Mouse (Mus musculus): ENCODE data around the gene Gm10665. TPM values are rescaled to one million over a fixed set of nuclear protein-coding genes. Genes with fewer than 3 reads are reported as not detected.
"Not testable (repeated sequence)": the region's sequence is repeated elsewhere in the genome, so short reads cannot be mapped to it uniquely, and the experiment has no call there.

Gene Gm10665
- not detected in 2 replicates for polyA plus RNA-seq (2012; rRNA removed)

GRCm38 (mm10) chr7:22463975-22464374 lies at the start of gene Gm10665:
Gene Gm10665 (minus strand): TSS chr7:22464075.
- not testable (repeated sequence) for H3K4me1 ChIP-seq (ENCODE audit: control insufficient read depth, insufficient read depth, insufficient read length, low read length); H3K36me3 ChIP-seq (ENCODE audit: control insufficient read depth, insufficient read depth, low read length); H3K27ac ChIP-seq (ENCODE audit: insufficient read depth, low read depth, low read length); H3K4me3 ChIP-seq (ENCODE audit: low read depth, low read length); H3K27me3 ChIP-seq (ENCODE audit: control insufficient read depth, insufficient read depth, low read length)
- no CpG with 5 or more reads among the region's 5 CpGs for WGBS

DNA sequence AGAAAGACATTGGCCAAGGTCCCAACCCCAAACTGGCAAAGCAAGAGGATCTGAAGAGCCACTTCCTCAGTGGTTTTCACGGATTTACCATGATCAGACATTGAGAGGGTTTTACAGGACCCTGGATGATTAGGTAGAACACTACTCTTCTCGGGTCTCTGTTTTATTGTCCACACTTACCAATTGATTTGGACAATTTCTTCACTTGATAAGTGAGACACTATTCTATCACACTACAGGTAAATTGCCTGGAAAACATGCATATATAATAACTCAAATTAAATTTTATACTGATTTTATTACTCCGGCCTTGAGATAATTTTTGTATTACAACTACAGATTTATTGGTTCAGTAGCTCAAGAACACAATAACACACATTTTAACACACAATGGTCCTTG lies 35.7 kb upstream of the Gm10665 start, which contains the start of gene Vmn1r151:
Gene Vmn1r151 (minus strand): TSS at position 101 of the 400 bp plus-strand sequence.
- 49% methylated on average over 2 of the region's 3 CpGs for WGBS
- not testable (repeated sequence) for H3K27me3 ChIP-seq (ENCODE audit: control insufficient read depth, insufficient read depth, low read length); H3K27ac ChIP-seq (ENCODE audit: insufficient read depth, low read depth, low read length); H3K36me3 ChIP-seq (ENCODE audit: control insufficient read depth, insufficient read depth, low read length); H3K4me3 ChIP-seq (ENCODE audit: low read depth, low read length); H3K4me1 ChIP-seq (ENCODE audit: control insufficient read depth, insufficient read depth, insufficient read length, low read length)

GRCm38 (mm10) chr7:22438129-22438528 lies 25.7 kb downstream of the Gm10665 start, which contains the start of gene Vmn1r149:
Gene Vmn1r149 (minus strand): TSS chr7:22438229.
- not testable (repeated sequence) for H3K4me1 ChIP-seq (ENCODE audit: control insufficient read depth, insufficient read depth, insufficient read length, low read length); H3K27me3 ChIP-seq (ENCODE audit: control insufficient read depth, insufficient read depth, low read length); H3K4me3 ChIP-seq (ENCODE audit: low read depth, low read length); H3K36me3 ChIP-seq (ENCODE audit: control insufficient read depth, insufficient read depth, low read length); H3K27ac ChIP-seq (ENCODE audit: insufficient read depth, low read depth, low read length)
- no CpG with 5 or more reads among the region's 2 CpGs for WGBS

DNA sequence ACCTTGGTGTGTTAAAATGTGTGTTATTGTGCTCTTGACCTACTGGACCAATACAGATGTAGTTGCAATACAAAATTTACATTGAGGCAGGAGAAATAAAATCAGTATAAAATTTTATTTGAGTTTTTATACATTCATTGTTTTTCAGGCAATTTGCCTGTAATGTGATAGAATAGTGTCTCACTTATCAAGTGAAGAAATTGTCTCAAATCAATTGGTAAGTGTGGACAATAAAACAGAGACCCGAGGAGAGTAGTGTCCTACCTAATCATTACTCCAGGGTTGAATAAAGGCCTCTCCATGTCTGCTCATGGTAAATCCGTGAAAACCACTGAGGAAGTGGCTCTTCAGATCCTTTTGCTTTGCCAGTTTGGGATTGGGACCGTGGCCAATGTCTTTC lies 50.6 kb downstream of the Gm10665 start, which contains the start of gene Vmn1r148:
Gene Vmn1r148 (plus strand): TSS at position 301 of the 400 bp plus-strand sequence.
- H3K36me3 ChIP-seq (ENCODE audit: control insufficient read depth, insufficient read depth, low read length); H3K4me1 ChIP-seq (ENCODE audit: control insufficient read depth, insufficient read depth, insufficient read length, low read length); H3K4me3 ChIP-seq (ENCODE audit: low read depth, low read length); H3K27me3 ChIP-seq (ENCODE audit: control insufficient read depth, insufficient read depth, low read length); H3K27ac ChIP-seq (ENCODE audit: insufficient read depth, low read depth, low read length): not testable (repeated sequence)
- no CpG with 5 or more reads among the region's 3 CpGs for WGBS

Other genes starting within 250 kb of the Gm10665 start
- gene Gm8453, start 234.6 kb downstream of the Gm10665 start, polyA plus RNA-seq (2012; rRNA removed) = not detected in 2 replicates
- gene Gm4187, start 134.4 kb downstream of the Gm10665 start, polyA plus RNA-seq (2012; rRNA removed) = not detected in 2 replicates
- not detected in 2 replicates for gene Gm8660, start 93.0 kb downstream of the Gm10665 start, polyA plus RNA-seq (2012; rRNA removed)
- not detected in 2 replicates for gene Vmn1r148, start 50.5 kb downstream of the Gm10665 start, polyA plus RNA-seq (2012; rRNA removed)
- not detected in 2 replicates for gene Vmn1r149, start 25.8 kb downstream of the Gm10665 start, polyA plus RNA-seq (2012; rRNA removed)
- gene Vmn1r151, start 35.6 kb upstream of the Gm10665 start, polyA plus RNA-seq (2012; rRNA removed) = not detected in 2 replicates
- not detected in 2 replicates for gene Vmn1r152, start 58.9 kb upstream of the Gm10665 start, polyA plus RNA-seq (2012; rRNA removed)
- not detected in 2 replicates for gene Gm8677, start 70.8 kb upstream of the Gm10665 start, polyA plus RNA-seq (2012; rRNA removed)
- gene Gm4201, start 101.3 kb upstream of the Gm10665 start, polyA plus RNA-seq (2012; rRNA removed) = not detected in 2 replicates
- gene Gm4565, start 124.1 kb upstream of the Gm10665 start, polyA plus RNA-seq (2012; rRNA removed) = not detected in 2 replicates
- not detected in 2 replicates for gene Vmn1r155, start 193.9 kb upstream of the Gm10665 start, polyA plus RNA-seq (2012; rRNA removed)
- gene Gm8693, start 228.2 kb upstream of the Gm10665 start, polyA plus RNA-seq (2012; rRNA removed) = not detected in 2 replicates